Mouse (Mus musculus) spleen, postnatal 0 days (tissue): Measurements from ENCODE around the gene Fam178b. TPM values are rescaled to one million over a fixed set of nuclear protein-coding genes. Genes with fewer than 3 reads are reported as not detected.

Experiments
- polyA plus RNA-seq: library from polyadenylated mRNA; unstranded; fragments of >200 nt; fragmentation: Nextera tagmentation; extraction: Ambion mirVana; gene quantifications from 2 replicates; pipeline ENCODE4 v1.2.1, GENCODE M21; 2015

The Fam178b gene
- polyA plus RNA-seq: 0.42 and 0.88 TPM in 2 replicates

GRCm38 (mm10) chr1:36682620-36683355 lies at the start of gene Fam178b:
Gene Fam178b (minus strand): TSS chr1:36683183.

DNA sequence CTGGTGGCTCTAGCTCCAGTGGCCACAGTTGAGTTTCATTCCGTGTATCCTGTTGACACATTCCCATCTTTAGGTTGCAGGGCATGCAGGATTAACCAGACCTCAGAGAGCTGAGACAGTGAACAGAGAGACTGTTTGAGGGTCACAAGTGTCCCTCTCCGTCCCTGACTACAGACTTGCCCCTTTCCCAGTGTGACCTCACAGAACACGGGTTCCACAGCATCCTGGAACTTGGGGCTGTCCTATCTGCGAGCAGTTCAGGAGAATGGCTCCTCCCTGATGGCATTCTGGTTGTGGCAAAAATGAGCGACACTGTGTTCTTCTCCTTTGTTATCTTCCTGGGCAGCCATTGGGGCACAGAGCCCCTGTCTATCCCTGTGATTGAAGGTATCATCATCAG lies 31.3 kb upstream of the Fam178b start, which contains the start of gene Actr1b:
TSS of gene Actr1b (minus strand) at position 112 of the 400 bp plus-strand sequence.

GRCm38 (mm10) chr1:36709854-36710280 lies 26.9 kb upstream of the Fam178b start, which contains the start of gene 4933424G06Rik:
Gene 4933424G06Rik (plus strand): TSS chr1:36710149.

GRCm38 (mm10) chr1:36691271-36692155 lies 8.5 kb upstream of the Fam178b start, which contains the start of gene Cox5b:
Gene Cox5b (plus strand): TSS chr1:36691449.

DNA sequence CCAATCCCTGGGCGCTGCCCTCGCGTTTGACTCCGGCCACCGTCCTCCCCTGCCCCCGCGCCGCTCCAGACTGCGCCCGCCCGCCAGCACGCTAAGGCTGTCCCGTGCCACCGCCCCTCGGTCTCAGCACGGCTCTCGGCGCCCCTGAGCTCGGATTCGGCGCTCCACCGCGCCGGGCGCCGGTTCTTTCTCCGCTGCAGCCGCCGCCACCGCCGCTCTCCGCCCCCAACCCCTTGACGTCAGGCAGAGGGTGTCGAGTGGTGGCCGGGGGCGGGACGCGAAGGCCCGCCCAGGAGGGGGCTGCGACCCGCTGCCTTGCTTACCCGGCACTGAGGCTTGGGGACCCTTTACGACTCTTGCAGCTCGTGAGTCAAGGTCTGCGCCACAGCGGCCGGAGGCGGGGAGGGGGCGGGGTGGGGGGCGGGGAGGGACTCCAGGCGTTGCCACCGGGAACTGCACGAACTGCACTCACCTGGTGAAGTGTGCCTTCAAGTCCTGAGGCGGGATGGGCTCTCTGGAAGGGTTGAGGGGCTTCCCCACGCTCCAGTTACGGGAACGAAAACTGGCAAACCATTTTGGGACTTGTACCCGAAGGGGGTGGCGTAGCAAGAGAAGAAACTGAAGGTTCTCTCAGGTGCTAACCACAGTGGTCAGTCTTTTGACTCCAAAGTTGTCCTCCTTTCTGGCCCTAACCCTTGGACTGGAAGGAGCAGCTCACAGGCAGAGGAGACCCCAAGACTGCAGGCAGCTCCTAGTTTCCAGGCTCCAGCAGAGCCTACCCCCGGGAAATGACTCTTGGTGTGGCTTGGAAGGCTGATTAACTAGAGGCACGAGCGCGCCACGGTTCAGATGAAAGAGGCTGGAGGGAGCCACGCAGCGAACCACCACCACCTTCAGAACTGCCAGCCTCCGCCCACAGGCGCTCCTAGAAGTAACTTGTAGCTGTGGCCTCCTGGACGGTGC lies 124.7 kb downstream of the Fam178b start, which contains the start of gene Sema4c:
TSS of gene Sema4c (minus strand) at position 319 of the 963 bp plus-strand sequence.

DNA sequence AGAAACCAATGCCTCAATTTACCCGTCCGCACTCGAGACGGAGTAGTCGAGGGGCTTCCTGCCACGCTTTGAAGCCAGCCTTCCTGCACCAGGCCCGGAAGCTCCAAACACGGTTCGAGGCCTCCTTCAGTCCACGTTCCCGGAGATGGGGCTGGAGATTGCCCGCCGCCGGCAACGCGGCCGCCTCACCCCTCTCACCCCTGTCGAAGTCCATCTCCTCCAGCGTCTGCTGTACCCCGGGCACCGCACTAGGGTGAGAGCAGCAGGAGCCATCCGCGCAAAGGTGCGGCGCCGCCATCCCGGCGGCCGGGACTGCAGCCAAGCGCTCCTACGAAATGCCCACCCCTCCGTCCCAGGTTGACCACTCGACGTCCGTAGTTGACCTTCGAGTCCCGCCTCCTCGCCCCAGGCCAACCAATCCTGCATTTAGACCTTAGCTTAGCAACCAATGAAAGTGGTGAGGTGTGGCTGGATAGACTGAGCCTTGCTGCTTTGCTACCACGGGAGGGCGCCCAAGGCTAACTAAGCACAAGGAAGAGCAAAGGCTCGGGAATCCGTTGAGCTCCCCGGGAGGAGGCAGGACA lies 136.0 kb downstream of the Fam178b start, which contains the start of gene Ankrd39:
TSS of gene Ankrd39 (minus strand) at position 558 of the 584 bp plus-strand sequence.

DNA sequence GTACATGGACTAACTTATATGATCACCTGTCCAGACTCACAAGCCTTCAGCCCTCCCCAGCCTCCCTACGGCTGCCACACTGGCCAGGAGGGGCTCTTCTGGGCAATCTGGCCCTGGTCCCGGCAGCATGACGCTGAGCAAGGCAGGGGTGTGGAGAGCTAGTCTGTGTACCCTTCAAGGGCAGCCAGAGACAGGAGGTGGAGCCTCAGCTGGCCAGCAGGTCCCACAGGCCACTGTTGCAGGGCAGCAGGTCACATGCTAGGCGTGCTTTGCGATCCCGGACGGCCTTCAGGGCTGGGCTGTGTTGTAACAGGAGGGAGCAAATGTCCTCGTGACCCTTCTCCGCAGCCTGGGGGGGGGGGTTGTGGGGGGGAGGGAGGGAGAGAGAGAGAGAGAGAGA lies 143.8 kb downstream of the Fam178b start, which contains the start of gene Gm42417:
TSS of gene Gm42417 (minus strand) at position 244 of the 400 bp plus-strand sequence.

DNA sequence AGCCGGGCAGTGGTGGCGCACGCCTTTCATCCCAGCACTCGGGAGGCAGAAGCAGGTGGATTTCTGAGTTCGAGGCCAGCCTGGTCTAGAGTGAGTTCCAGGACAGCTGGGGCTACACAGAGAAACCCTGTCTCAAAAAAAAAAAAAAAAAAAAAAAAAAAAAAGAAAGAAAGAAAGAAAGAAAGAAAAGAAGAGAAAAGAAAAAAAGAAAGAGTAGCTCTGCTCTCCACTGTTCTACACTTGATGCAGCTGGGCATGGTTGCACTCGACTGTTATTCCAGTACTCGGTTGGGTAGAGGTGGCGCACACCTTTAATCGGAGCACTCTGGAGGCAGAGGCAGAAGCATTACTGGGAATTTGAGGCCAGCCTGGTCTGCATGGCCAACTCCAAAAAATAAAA lies 146.2 kb downstream of the Fam178b start, which contains the start of gene Ankrd23:
TSS of gene Ankrd23 (minus strand) at position 101 of the 400 bp plus-strand sequence.

Other genes with a start within 250 kb of the Fam178b start
- gene Lman2l, start 237.9 kb downstream of the Fam178b start, polyA plus RNA-seq: 14.2 and 15.4 TPM in 2 replicates
- gene Cnnm4, start 211.6 kb downstream of the Fam178b start, polyA plus RNA-seq: 4.3 and 6.3 TPM in 2 replicates
- 2.0 and 2.8 TPM in 2 replicates for gene Cnnm3, start 171.3 kb downstream of the Fam178b start, polyA plus RNA-seq
- gene Ankrd23, start 146.3 kb downstream of the Fam178b start, polyA plus RNA-seq: 4.8 and 8.5 TPM in 2 replicates
- 0.32 TPM in 1 of 2 replicates, not detected in the other for gene Gm42417, start 143.8 kb downstream of the Fam178b start, polyA plus RNA-seq
- gene Ankrd39, start 135.7 kb downstream of the Fam178b start, polyA plus RNA-seq: 10.7 and 15.7 TPM in 2 replicates
- gene Sema4c, start 124.8 kb downstream of the Fam178b start, polyA plus RNA-seq: 3.9 and 5.1 TPM in 2 replicates
- gene Cox5b, start 8.3 kb upstream of the Fam178b start, polyA plus RNA-seq: 545 and 584 TPM in 2 replicates
- not detected in 2 replicates for gene 4933424G06Rik, start 27.0 kb upstream of the Fam178b start, polyA plus RNA-seq
- 23.0 and 24.7 TPM in 2 replicates for gene Actr1b, start 31.2 kb upstream of the Fam178b start, polyA plus RNA-seq
- 0.41 and 0.59 TPM in 2 replicates for gene Zap70, start 78.6 kb upstream of the Fam178b start, polyA plus RNA-seq